Mouse (Mus musculus): Measurements from ENCODE around the gene Klhl13.

Klhl13 gene

DNA sequence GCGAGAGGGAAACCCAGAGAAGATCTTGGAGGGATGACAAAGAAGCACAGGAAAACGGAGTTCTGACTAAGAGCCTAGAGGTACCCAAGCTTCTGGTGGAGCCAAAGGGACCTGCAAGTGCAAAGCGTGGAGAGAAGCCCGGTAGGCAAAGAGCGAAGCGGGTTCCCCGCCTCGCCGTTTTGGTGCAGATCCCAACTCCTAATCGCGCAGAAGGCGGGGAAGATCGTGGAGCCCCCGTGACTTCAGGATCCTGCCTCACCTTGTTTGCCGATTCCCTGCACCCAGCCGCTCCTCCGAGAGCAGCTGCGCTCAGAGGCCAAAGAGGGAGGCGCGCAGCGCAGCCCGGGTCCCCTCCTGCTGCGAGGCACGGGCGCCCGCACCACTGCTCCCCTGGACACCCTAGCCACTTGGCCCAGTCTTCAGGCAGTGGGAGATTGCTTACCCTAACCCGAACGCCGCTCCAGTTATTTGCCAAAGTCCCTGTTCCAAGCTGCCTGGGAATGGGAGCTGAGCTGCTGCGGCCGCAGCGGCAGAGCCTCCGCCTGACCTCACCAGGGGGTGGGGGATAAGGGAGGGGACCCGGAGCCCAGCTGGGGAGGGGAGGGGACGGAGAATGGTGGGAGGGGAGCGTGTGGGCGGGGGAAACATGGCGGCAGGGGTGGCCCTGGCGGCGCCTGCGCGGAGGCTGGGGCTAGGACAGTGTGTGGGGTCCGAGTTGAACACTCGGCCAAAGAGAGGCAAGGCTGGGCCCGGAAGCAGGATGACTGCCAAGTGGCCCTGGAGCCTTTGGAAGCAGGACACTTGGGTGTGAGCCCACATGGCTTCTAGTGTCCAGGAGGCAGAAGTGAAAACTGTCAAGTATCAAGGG is at the start of gene Klhl13:
Gene Klhl13, minus strand, starts transcription at position 569 of the 868 bp plus-strand sequence.
- TF ChIP-seq GATA4 (IDR thresholded peaks at IDR 0.05; ENCODE audit: insufficient replicate concordance, low read length): no peak

DNA sequence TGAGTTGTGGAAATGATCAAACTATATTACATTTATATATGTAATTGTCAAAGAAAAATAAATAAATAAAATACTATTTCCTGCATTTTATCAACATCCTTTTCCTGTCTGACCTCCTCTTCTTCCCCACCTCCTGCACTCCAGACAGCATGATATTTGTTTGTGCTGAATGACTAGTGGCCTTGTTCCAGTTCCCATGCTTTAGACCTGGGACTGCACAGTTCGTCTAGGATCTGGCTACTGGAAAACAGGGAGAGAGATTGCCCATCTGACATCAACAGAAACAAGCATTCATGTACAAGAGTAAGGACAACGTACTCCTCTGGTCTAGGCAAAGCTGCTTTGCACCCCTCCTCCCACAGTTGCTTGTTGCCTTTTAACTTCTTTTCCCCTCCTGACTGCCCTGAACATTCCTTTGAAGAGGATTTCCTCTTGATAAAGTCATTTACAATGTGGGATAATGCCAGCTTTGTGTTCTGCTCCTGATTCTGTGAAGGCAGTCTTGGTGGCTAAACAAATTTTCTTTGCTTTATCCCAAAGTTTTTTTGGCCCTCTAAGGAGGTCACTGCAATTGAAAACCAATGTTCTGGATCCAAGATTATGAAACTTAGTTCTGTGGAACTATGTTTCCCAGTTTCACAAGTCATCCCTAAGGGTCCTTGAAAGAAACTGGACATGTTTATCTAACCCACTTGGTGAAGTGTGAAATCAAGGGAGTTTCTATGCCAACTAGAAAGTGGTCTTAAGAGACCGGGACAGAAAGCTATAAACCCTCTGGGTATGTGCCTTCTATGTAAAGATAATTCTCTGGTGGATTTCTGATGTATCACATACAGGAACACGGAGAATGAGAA is 44.6 kb upstream of the Klhl13 start:
- TF ChIP-seq GATA4 (IDR thresholded peaks at IDR 0.05; ENCODE audit: insufficient replicate concordance, low read length): no peak

DNA sequence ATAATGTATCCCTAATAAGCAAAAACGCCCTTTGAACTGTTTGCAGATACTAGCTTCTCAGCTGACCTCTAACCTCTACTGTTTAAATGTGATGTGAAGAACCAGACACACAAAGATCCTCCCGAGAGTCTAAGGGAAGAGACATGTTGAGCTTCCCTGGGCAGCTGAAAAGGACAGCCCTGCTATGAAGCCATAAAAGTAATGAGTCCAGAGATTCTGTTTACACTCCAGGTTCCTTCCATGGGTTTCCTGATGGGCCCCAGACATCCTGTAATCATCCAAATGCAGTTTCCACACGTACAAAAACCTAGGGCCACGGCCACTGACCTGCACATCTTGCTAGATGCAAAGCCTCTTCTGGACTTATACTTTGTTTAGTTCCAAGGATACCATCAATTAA is 23.8 kb upstream of the Klhl13 start:
- no peak for TF ChIP-seq GATA4 (IDR thresholded peaks at IDR 0.05; ENCODE audit: insufficient replicate concordance, low read length)

DNA sequence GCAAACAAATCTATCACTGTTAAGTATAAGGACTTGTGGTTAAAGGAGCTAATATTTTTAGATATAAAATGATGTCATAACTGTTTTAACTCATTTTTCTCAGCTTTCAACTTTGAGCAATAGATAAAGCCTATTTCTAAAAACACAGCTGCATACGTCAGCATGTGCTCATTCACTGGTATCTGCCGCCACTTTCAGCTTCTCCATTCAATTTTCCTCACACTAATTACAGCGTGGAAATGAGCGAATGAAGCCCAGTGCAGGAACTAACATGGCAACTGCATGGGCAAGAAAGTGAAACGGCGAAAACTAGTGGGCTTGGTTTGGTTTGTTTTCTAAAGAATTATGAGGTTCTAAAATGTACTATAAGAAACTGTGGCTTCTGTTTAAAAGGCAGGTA is 1.4 kb downstream of the Klhl13 start:
- TF ChIP-seq GATA4 (IDR thresholded peaks at IDR 0.05; ENCODE audit: insufficient replicate concordance, low read length): no peak

DNA sequence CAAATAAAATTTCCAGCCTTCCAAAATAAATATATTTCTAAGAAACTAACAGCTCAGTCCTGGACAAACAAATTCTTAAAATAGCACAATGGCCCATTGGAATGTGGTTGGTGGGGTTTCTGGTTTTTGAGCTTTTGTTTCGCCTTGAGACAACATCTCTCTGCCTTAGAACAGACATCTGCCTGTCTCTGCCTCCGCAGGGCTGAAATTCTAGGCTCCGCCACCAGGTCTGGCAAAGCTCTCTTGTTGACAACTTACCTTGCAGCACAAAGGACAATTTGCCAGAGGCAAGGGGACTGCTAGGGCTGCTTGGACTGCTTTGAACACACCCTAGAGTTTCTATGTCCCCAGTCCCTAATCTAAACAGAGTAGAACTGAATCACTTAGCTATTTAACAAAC is 4.4 kb downstream of the Klhl13 start:
- no peak for TF ChIP-seq GATA4 (IDR thresholded peaks at IDR 0.05; ENCODE audit: insufficient replicate concordance, low read length)

DNA sequence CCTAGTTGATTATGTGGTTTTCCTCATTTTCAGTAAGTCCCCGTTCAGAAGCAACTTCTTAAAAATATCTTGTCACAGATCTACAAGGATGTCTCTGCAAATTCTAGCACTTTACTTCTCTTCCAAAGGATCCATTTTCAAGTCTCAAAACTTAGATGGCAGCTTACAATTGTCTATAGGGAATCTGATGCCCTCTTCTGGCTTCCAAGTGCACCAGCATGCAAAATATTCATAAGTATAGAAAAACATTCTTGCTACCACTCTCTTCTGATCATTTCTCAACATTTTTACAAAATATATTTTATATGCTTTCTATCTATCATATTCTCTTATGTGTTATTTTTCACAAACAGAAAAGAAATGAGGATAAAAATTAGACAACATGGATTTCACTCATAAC is 14.8 kb downstream of the Klhl13 start:
- TF ChIP-seq GATA4 (IDR thresholded peaks at IDR 0.05; ENCODE audit: insufficient replicate concordance, low read length): no peak

DNA sequence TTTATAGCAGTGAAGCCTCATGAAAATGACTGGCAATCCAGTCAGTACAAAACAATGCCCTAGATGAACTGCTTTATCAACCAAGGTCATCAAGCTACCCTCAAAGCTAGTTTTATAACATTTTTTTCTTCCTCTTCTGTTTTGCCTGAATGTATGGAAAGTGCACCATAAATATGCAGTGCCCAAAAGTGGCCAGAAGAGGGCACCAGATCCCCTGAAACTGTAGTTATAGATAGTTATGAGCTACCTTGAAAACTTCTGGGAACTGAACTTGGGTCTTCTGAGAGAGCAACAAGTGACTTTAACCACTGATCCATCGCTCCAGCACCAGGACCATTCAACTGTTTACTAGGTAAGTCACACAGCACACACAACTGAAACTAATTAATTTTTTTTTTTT is 36.8 kb downstream of the Klhl13 start:
- no peak for TF ChIP-seq GATA4 (IDR thresholded peaks at IDR 0.05; ENCODE audit: insufficient replicate concordance, low read length)

DNA sequence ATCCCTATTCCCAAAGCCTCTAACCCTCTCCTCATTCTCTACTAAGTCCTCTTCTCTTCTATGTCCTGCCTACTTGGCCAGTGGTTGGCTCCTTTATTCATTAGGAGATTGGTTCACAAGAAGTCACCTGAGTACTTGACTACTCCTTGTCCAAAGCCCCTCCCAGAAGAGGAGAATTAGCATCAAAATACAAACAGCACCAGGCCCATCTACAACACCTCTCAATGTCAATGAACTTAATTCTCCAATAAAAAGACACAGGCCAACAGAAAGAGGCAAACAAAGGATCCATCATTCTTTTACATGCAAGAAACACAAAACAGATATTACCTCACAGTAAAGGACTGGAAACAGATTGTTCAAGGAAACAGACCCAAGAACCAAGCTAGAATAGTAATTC is 46.0 kb downstream of the Klhl13 start:
- no peak for TF ChIP-seq GATA4 (IDR thresholded peaks at IDR 0.05; ENCODE audit: insufficient replicate concordance, low read length)

DNA sequence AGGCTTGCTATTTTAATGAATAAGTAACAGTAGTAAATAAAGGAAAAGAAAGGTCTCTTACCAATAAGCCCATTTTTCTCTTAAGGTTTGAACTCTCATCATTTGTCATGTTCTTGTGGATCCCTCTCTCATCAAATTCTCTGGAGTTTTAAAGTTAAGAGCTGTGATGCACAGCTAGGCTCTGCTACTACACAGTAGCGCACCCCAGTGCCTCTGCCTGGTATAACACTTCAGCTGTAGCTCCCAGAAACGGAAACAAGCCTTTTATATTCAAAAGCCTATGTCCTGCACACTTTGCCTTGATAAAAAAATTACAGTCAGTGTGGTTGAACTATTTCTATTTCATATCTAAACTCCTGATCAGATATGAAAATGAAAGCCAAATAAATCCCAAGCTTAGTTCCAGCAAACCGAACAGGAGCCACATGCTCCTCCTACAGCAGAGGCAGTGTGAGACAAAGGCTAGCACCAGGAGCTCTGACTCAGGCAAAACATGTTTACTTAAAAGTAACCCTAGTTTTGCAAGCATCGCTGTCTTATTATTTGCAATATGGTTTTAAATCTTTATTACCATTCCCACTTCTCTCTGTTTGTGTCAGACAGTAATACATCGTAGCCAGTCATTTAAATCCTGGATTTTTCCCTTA is 68.8 kb downstream of the Klhl13 start:
- TF ChIP-seq GATA4 (IDR thresholded peaks at IDR 0.05; ENCODE audit: insufficient replicate concordance, low read length): no peak

DNA sequence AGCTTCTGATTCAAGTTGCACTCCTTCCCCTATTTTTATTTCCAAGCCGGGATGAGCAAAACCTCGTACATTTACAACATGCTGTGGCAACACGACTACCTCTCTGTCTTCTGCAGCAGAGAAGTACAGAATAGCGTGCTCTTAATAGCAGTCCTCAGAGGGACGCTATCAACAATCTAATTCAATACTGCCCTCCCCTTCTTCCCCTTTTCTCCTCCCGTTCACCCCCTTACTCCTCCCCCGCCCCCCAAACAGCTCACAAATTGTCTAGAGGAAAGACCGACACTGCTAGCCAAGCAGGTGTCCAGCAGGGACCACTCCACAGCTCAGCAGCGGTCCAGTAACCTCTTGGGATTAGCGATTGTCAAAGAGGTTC is 79.5 kb downstream of the Klhl13 start:
- no peak for TF ChIP-seq GATA4 (IDR thresholded peaks at IDR 0.05; ENCODE audit: insufficient replicate concordance, low read length)

DNA sequence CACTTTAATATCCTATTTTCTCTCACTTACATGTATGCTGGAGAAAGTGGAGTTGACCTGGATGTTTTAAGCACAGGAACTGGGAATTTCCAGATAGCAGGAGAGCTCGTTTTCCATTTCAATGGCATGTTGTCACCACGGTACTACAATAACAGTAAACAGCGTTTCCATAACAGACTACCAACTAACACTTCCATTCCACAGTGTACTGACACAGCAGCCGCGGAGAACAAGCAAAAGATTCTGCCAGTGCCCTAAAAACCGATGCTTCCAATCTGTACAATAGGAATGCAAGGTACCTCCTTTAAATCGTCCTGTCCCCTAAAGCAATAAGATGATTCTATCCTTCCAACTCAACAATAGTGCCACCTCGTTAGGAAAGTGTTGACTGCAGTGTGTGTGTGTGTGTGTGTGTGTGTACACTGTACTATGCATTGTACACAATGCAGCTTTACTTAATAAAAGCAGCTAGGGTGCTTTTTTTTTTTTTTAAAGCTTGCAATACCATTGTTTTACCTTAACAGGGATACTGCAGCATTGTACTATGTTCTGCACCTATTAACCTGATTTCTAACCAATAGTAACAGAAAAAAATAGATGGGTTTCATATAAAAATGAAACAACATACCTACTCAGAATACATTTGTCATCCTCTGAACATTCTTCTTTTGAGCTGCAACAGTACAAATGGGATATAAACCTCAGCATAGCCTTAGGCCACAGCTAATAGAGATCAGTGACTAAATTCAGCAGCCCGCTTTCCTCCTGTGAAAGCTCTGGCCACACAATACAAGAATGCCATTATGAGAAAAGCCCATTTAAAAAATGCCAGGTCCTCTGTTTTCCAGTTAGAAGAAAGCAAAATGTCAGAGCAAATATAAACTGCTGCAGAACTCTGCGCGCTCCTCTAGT is 80.1 kb downstream of the Klhl13 start:
- TF ChIP-seq GATA4 (IDR thresholded peaks at IDR 0.05; ENCODE audit: insufficient replicate concordance, low read length): no peak

DNA sequence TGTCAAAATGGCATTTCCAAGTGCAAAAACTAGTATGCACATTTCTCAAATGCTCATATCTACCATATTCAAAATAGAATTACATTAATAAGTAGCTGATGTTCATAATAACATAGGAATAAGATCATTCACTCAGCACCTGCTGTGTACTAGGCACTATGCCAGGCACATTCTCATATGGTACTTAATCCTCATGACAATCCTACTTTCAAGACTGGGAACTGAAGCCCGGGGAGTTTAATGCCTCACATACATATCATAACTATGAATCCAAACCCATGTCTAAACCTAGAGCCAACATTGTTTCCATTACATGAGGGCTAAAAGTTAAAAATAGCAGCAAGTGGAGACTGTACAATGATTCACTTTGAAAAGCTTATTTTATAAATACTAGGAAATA is 97.3 kb downstream of the Klhl13 start:
- TF ChIP-seq GATA4 (IDR thresholded peaks at IDR 0.05; ENCODE audit: insufficient replicate concordance, low read length): no peak

DNA sequence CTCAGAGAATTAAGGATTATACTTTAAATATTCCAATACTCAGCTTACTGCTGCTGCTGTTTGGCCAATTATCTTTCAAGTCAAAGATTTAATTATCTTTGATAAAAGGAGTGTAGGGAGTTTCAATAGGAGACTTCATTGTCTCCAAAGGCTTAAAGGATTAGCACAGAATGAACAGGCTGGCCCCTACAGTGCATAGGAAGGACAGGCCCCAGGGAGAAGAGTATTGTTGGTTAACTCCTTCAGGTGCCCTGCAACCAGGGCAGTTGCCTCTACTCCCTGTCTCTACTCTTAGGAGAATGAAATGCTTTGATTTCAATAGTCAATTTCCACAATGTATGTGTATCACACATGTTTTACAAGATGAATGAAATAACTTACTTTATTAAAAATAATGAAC is 116.1 kb downstream of the Klhl13 start:
- TF ChIP-seq GATA4 (IDR thresholded peaks at IDR 0.05; ENCODE audit: insufficient replicate concordance, low read length): no peak
